ENCODE assay signal across 8 mouse cellular contexts in genomic region chr19:37374941-37375754, GRCm38 (mm10). TPM values are rescaled to one million over a fixed set of nuclear protein-coding genes. Genes with fewer than 3 reads are reported as not detected.
DNase-seq lines count a peak whose midpoint lies in the region; ATAC-seq and TF ChIP-seq lines count a peak whose summit lies in the region.

No protein-coding gene starts in this region.

- no peak for ATAC-seq in G1E (ENCODE audit: extremely low read depth, insufficient number of reproducible peaks, low FRiP score, poor library complexity, severe bottlenecking)
- ATAC-seq in stomach, postnatal 0 days (ENCODE audit: low FRiP score, low TSS enrichment): no peak

- no peak for TF ChIP-seq EP300 in stomach, postnatal 0 days (optimal IDR thresholded peaks at IDR 0.05)

- H3K4me3 ChIP-seq in kidney, adult 2 months (ENCODE audit: insufficient read depth, low read depth, low read length): peak overlapping the region; percentile 76
- peak overlapping the region; percentile 86 for H3K4me3 ChIP-seq in G1E (ENCODE audit: low read depth, low read length)
- H3K4me3 ChIP-seq in forebrain, embryonic 10.5 days: peak overlapping the region; percentile 98
- peak overlapping the region; percentile 84 for H3K4me3 ChIP-seq in liver, adult 2 months (ENCODE audit: insufficient read depth, low read depth, low read length)
- peak overlapping the region; percentile 88 for H3K4me3 ChIP-seq in stomach, postnatal 0 days (ENCODE audit: low read depth, low read length)

- TF ChIP-seq POLR2A in kidney, adult 2 months (IDR thresholded peaks at IDR 0.05; ENCODE audit: low read depth, low read length): no peak
- TF ChIP-seq POLR2A in liver, adult 2 months (IDR thresholded peaks at IDR 0.05; ENCODE audit: extremely low read depth, insufficient read depth, low read length): no peak

- 21% methylated on average over 7 of the region's 7 CpGs for WGBS in kidney, adult 2 months
- 23% methylated on average over 7 of the region's 7 CpGs for WGBS in forebrain, embryonic 10.5 days
- 18% methylated on average over 7 of the region's 7 CpGs for WGBS in liver, adult 2 months
- WGBS in stomach, postnatal 0 days: 17% methylated on average over 7 of the region's 7 CpGs

- H3K27ac ChIP-seq in kidney, adult 2 months (ENCODE audit: insufficient read depth, low read depth, low read length): peak overlapping the region; percentile 82
- H3K27ac ChIP-seq in forebrain, embryonic 10.5 days: peak overlapping the region; percentile 98
- H3K27ac ChIP-seq in liver, adult 2 months (replicated peaks; ENCODE audit: insufficient read depth, low read depth, low read length): peak overlapping the region; percentile 72
- H3K27ac ChIP-seq in stomach, postnatal 0 days (replicated peaks): peak overlapping the region; percentile 97

- DNase-seq in kidney, adult 2 months: no peak
- no peak for DNase-seq in kidney, postnatal 36 days
- DNase-seq in G1E (ENCODE audit: low spot score): no peak
- no peak for DNase-seq in forebrain, embryonic 10.5 days (ENCODE audit: extremely low spot score, low spot score)
- DNase-seq in liver, adult 2 months (ENCODE audit: extremely low read depth, low read depth, low spot score): peak; percentile 42
- no peak for DNase-seq in stomach, postnatal 0 days (ENCODE audit: low spot score)
- no peak for DNase-seq in layer of hippocampus, postnatal 10 days (ENCODE audit: low spot score in 2 of 2)
- DNase-seq in adrenal gland, postnatal 36 days: no peak

- no peaks in the 10 kb centered on the region for H3K36me3 ChIP-seq in kidney, adult 2 months (ENCODE audit: control insufficient read depth, insufficient read depth, low read length)
- peaks cover 14% of the 10 kb centered on the region for H3K36me3 ChIP-seq in G1E (replicated peaks)
- H3K36me3 ChIP-seq in forebrain, embryonic 10.5 days (replicated peaks): peaks cover 12% of the 10 kb centered on the region
- H3K36me3 ChIP-seq in liver, adult 2 months (ENCODE audit: control insufficient read depth, insufficient read depth, low read length): no peaks in the 10 kb centered on the region
- H3K36me3 ChIP-seq in stomach, postnatal 0 days (ENCODE audit: control insufficient read depth, insufficient read depth, low read length): no peaks in the 10 kb centered on the region

- peaks cover 3% of the 10 kb centered on the region; the same call in 1 of the 2 replicates for H3K79me2 ChIP-seq in liver, adult 2 months (ENCODE audit: control insufficient read depth, insufficient read depth, low read length)

- H3K4me1 ChIP-seq in kidney, adult 2 months (ENCODE audit: control insufficient read depth, insufficient read depth, low read length): peaks cover 3% of the 10 kb centered on the region; the same call in 1 of the 2 replicates
- peaks cover 27% of the 10 kb centered on the region for H3K4me1 ChIP-seq in G1E (ENCODE audit: insufficient read depth, low read depth, low read length)
- peaks cover 31% of the 10 kb centered on the region for H3K4me1 ChIP-seq in forebrain, embryonic 10.5 days
- H3K4me1 ChIP-seq in liver, adult 2 months (ENCODE audit: control insufficient read depth, insufficient read depth, low read length): peaks cover 3% of the 10 kb centered on the region; the same call in 1 of the 2 replicates
- H3K4me1 ChIP-seq in stomach, postnatal 0 days (replicated peaks; ENCODE audit: control insufficient read depth, insufficient read depth): no peaks in the 10 kb centered on the region

- peak overlapping the region; percentile 67 for H3K9ac ChIP-seq in liver, adult 2 months (ENCODE audit: low read depth, low read length)
- peak overlapping the region; percentile 72 for H3K9ac ChIP-seq in stomach, postnatal 0 days (ENCODE audit: low read length)

- peak overlapping the region; percentile 64 for H3K4me2 ChIP-seq in stomach, postnatal 0 days (replicated peaks; ENCODE audit: low read depth)

- TF ChIP-seq CTCF in kidney, adult 2 months (conservative IDR thresholded peaks at IDR 0.05; ENCODE audit: insufficient read depth, insufficient read length, low read depth, low read length): no peak
- no peak for TF ChIP-seq CTCF in G1E (IDR thresholded peaks at IDR 0.05; ENCODE audit: low read depth, low read length)
- TF ChIP-seq CTCF in liver, adult 2 months (IDR thresholded peaks at IDR 0.05; ENCODE audit: low read depth, low read length): no peak
- TF ChIP-seq CTCF in stomach, postnatal 0 days (IDR thresholded peaks at IDR 0.05; ENCODE audit: low read depth): 0 out of 2 replicates have a peak, but pooled peaks have one; percentile 6

- no peaks in the 10 kb centered on the region for H3K9me3 ChIP-seq in G1E (replicated peaks)
- no peaks in the 10 kb centered on the region for H3K9me3 ChIP-seq in forebrain, embryonic 10.5 days
- H3K9me3 ChIP-seq in stomach, postnatal 0 days (ENCODE audit: control insufficient read depth, low read length): no peaks in the 10 kb centered on the region

- H3K27me3 ChIP-seq in kidney, adult 2 months (replicated peaks; ENCODE audit: control insufficient read depth, insufficient read depth, low read length): no peaks in the 10 kb centered on the region
- H3K27me3 ChIP-seq in G1E (ENCODE audit: insufficient read depth, low read length): no peaks in the 10 kb centered on the region
- no peaks in the 10 kb centered on the region for H3K27me3 ChIP-seq in forebrain, embryonic 10.5 days (ENCODE audit: poor library complexity, severe bottlenecking)
- H3K27me3 ChIP-seq in liver, adult 2 months (ENCODE audit: control insufficient read depth, insufficient read depth, low read length): no peaks in the 10 kb centered on the region
- no peaks in the 10 kb centered on the region for H3K27me3 ChIP-seq in stomach, postnatal 0 days (ENCODE audit: control insufficient read depth, insufficient read depth, low read length)

RNA-seq across cellular contexts. Expression of gene Kif11, which starts 1.1 kb away (rescaled TPM):
- polyA plus RNA-seq in kidney, adult 2 months (2012; rRNA removed): 0.18 and 0.30 TPM in 2 replicates
- 166 and 200 TPM in 2 replicates for total RNA-seq in G1E (2014; fragmentation: Nextera tagmentation)
- total RNA-seq in G1E (2017): 156 and 177 TPM in 2 replicates
- polyA plus RNA-seq in G1E (2012): 5.5 and 6.6 TPM in 2 replicates
- 97.8 and 98.3 TPM in 2 replicates for polyA plus RNA-seq in forebrain, embryonic 10.5 days (2016; fragmentation: Nextera tagmentation; extraction: Ambion mirVana)
- total RNA-seq in liver, adult 2 months (2014; rRNA removed): 0.55 and 1.7 TPM in 2 replicates
- 0.11 and 0.19 TPM in 2 replicates for polyA plus RNA-seq in liver, adult 2 months (2012; rRNA removed)
- 7.4 and 10.3 TPM in 2 replicates for polyA plus RNA-seq in stomach, postnatal 0 days (2015; fragmentation: Nextera tagmentation; extraction: Ambion mirVana)
- 1 to 10 TPM; 4.5 to 5.1 TPM for total RNA-seq in layer of hippocampus, postnatal 10 days (2021)
- 1 to 10 TPM; 3.2 to 3.3 TPM for total RNA-seq in adrenal gland, postnatal 36 days (2021)

RNA-seq across cellular contexts. Expression of gene Ide, which starts 37.5 kb away (rescaled TPM):
- polyA plus RNA-seq in kidney, adult 2 months (2012; rRNA removed): 22.7 and 24.0 TPM in 2 replicates
- total RNA-seq in G1E (2014; fragmentation: Nextera tagmentation) (120 and 139 TPM in 2 replicates), G1E (2017) (63.0 and 79.1 TPM in 2 replicates)
- polyA plus RNA-seq in G1E (2012): 8.7 and 9.1 TPM in 2 replicates
- polyA plus RNA-seq in forebrain, embryonic 10.5 days (2016; fragmentation: Nextera tagmentation; extraction: Ambion mirVana): 63.8 and 66.1 TPM in 2 replicates
- 35.3 and 39.9 TPM in 2 replicates for total RNA-seq in liver, adult 2 months (2014; rRNA removed)
- 18.4 and 21.8 TPM in 2 replicates for polyA plus RNA-seq in liver, adult 2 months (2012; rRNA removed)
- 213 and 221 TPM in 2 replicates for polyA plus RNA-seq in stomach, postnatal 0 days (2015; fragmentation: Nextera tagmentation; extraction: Ambion mirVana)
- total RNA-seq in layer of hippocampus, postnatal 10 days (2021): 10 to 100 TPM; 54.6 to 57.8 TPM
- 10 to 100 TPM; 86.6 to 99.3 TPM for total RNA-seq in adrenal gland, postnatal 36 days (2021)

RNA-seq across cellular contexts. Expression of gene Hhex, which starts 59.5 kb away (rescaled TPM):
- polyA plus RNA-seq in kidney, adult 2 months (2012; rRNA removed): 3.2 and 3.4 TPM in 2 replicates
- total RNA-seq in G1E (2014; fragmentation: Nextera tagmentation): 70.5 and 74.0 TPM in 2 replicates
- 33.6 and 45.2 TPM in 2 replicates for total RNA-seq in G1E (2017)
- polyA plus RNA-seq in G1E (2012): 214 and 327 TPM in 2 replicates
- polyA plus RNA-seq in forebrain, embryonic 10.5 days (2016; fragmentation: Nextera tagmentation; extraction: Ambion mirVana): 4.2 and 6.3 TPM in 2 replicates
- 15.9 and 28.4 TPM in 2 replicates for total RNA-seq in liver, adult 2 months (2014; rRNA removed)
- polyA plus RNA-seq in liver, adult 2 months (2012; rRNA removed): 73.0 and 107 TPM in 2 replicates
- polyA plus RNA-seq in stomach, postnatal 0 days (2015; fragmentation: Nextera tagmentation; extraction: Ambion mirVana): 6.8 and 8.2 TPM in 2 replicates
- 1 to 10 TPM; 2.3 to 3.5 TPM for total RNA-seq in layer of hippocampus, postnatal 10 days (2021)
- 10 to 100 TPM; 42.6 to 70.0 TPM for total RNA-seq in adrenal gland, postnatal 36 days (2021)
